Mouse (Mus musculus) embryo, embryonic 11.5 days (tissue): ENCODE data around the gene Trak2.
A peak's percentile ranks its signal among the peaks of the same experiment; 100 is the strongest.
"Not testable (repeated sequence)": the region's sequence is repeated elsewhere in the genome, so short reads cannot be mapped to it uniquely, and the experiment has no call there.

Source experiments
- DNase-seq: peaks from one replicate; pipeline ENCODE4 v3.0.0-alpha.2; 2012; ENCODE audit warnings: low read depth, low spot score

The Trak2 gene

DNA sequence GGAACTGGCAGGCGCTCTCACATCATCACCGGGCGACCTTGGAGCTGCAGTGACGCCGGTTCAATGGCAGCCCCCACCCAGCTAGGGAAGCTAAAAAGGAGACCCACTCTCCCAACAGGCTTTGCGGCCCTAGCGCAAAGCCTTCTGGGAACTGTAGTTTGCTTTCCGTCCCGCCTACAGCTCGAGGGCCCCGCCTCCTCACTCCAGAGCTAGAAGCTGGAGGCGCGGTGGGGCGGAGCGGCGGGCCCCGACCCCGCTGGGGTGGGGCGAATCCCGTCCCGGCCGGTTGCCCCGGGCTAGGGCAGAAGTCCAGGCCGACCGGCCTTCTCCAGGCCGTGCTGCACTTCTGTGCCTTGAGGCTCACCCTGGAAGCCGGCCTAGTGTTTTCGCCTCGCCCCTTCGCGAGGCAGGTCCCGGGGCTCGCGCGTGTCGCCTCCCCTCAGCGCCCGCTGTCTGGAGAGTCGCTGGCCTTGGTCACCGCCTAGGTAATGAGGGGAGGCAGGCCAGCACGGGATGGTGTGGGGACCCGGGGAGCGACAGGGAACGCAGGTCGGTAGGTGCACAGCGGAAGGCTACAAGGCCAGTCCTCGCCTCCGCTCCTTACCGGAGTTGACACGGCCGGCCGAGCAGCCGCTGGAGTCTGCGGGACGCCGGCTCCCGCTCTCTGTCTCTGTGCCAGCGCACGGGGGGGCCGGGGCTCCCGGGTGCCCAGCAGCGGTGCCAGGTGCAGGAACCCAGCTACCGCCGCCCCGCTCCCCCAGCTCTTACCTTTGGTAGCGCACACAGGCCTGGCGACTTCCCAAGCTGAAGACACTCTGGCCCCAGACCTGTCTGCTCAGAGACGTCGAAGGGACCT, at the start of gene Trak2, which contains the start of gene Stradb:
Gene Trak2 (minus strand): TSS at position 65 of the 856 bp plus-strand sequence.
Gene Stradb (plus strand): TSS at position 157 of the 856 bp plus-strand sequence.
- peak; percentile 92 for DNase-seq

DNA sequence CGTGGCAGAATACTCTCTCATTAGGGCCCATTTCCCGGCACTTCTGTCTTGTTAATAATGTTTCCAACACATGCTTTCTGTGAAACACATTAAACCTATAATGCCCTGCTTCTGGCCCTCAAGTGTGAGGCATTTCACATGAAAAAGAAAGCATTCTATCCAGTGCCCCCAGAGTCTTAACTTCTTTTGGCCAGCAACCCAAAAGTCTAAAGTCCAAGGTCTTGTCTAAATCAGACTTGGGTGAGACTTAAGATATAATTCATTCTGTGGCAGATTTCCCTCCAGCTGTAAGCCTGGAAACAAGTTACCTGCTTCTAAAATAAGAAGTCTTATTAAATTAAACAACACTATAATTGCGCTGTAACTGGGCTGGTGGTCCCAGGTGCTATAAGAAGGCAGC, 48.3 kb upstream of the Trak2 start:
- DNase-seq = no peak

DNA sequence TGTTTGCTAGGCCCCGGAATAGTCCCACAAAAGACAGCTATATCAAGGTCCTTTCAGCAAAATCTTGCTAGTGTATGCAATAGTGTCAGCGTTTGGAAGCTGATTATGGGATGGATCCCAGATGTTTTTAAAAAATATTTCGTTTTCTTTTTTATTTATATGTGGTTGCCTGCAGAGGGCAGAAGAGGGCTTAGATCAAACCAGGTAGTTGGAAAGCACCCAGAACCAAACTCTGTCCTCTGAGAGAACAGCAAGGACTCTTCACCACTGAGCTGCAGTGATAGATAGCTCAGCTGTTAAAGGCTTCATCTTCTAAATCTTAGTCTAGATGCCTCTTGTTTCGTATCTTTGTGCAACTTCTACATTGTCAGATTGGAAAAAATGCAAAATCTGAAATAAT, 36.0 kb upstream of the Trak2 start:
- peak; percentile 8 for DNase-seq

DNA sequence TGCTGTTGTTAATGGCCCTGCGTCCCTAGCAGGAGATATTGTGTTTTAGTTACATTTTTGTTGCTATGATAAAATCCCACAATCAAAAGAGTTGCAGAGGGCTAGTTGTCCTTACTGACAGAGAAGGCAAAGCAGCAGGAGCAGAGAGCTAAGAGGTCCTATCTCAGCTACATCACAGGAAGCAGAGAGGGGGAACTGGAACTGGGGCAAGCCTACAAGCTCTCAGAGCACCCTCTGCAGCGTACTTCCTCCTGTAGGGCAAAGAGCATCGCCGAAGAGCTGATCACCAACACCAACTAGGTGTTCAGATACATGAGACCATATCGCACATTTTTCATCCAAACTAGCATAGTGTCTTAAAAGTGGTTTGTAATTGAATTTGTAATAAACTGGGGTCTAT, 22.1 kb upstream of the Trak2 start:
- no peak for DNase-seq

DNA sequence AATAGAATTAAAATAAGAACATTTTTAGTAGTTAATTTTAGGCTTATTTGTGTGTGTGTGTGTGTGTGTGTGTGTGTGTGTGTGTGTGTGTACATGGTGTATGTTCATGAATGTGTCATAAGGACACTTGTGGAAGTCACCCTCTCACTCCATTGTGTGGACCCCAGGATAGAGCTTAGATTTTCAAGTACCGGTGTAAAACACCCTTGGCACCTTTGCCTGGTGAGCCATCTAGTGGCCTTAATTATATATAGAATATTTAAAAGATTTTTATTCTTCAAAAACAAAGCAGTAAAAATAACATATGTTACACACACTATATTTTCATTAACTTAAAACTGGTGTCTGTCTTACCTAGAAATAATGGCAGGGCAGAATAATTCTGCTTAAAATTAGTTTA, 20.5 kb upstream of the Trak2 start:
- no peak for DNase-seq

DNA sequence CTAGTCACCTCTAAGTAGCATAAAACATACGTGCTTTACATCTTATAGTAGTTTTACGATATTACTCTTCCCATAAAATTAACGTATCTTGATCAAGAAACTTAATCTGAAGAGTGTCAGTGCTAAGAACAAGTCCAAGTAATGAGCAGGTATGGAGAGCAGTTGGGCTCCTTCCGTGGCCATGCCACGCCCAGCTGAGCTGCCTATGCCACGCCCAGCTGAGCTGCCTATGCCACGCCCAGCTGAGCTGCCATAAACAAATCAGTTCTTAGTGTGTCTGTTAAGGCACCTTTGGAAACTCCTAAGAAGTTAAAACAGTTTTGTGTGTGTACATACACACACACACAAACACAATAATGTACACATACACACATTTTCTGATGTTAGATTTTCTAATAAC, 19.9 kb upstream of the Trak2 start:
- DNase-seq = no peak

DNA sequence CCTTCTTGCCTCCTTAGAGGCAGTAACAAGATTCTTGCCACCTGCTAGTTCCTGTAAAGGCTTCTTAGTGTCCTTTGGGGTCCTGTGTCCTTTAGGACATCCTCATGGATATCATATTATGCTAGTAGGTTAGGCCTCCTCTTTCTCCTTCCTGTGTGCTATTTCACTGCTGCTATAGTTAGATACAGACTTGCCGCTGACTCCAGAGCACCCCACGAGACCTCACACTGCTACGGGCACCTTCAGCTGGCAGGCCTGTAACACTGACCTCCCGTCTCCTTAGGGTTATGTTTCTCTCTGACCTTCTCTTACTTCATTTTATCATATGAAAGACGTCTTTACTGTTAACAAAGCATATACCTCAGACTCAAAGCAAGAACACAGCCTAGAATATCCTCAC, 11.4 kb upstream of the Trak2 start:
- no peak for DNase-seq

DNA sequence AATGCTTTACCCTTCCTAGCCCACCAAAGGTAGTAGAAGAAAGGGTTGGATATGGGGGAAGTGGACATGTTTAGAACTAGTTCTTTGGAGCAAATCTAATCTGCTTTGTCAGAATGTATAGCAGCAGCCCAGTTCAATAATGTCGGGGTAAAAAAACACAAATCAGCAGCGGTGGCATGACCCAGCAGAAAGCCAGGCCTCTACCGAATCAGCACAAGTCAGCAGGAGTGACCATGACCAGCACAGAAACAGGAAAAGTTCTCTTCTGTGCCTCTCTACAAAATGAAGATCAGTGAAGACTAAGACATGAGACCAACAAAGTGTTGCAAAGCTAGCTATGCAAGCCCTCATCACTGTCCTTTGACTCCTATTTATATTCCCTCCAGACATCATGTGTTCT, 9.0 kb upstream of the Trak2 start:
- DNase-seq = no peak

DNA sequence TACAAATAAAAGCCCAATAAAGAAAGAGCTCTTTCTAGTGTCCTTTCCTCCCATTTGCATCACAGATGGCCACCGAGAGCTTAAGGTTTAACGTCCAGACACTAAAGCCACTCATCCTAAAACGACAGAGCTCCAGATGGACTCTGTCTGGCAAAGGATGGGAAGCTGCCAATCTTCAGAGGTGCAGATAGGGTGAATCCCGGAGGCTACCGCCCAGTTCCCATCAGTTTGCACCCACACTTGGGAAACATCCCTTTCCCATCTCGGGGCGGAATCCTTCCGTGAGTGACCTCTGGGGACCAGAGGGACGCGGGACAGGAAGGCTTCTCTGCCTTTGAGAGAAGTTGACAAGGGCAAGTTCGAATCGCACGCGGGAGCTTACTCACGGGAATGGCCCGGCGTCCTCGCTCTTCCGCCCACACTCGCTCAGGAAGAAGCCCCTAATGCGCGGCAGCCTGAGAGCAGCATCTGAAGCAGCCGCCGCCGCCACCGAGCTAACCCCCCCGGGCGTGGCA, 322 bp downstream of the Trak2 start:
- DNase-seq = no peak

DNA sequence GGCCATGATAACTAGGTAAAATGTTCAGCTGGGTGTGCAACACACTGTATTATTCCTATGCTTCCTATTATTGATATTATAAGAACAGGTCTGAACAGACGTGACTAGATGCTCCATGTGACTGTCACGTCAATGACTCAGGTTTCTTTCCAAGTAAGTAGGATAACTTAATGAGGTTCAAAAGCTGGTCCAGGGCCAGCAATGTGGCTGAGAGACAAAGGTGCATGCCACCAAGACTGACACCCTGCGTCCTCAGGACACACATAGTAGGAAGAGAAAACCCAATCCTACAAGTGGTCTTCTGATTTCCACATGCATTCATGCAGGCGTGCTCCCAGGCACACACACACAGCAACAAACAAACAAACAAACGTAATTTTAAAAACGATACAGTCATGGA, 2.1 kb downstream of the Trak2 start:
- DNase-seq = no peak

DNA sequence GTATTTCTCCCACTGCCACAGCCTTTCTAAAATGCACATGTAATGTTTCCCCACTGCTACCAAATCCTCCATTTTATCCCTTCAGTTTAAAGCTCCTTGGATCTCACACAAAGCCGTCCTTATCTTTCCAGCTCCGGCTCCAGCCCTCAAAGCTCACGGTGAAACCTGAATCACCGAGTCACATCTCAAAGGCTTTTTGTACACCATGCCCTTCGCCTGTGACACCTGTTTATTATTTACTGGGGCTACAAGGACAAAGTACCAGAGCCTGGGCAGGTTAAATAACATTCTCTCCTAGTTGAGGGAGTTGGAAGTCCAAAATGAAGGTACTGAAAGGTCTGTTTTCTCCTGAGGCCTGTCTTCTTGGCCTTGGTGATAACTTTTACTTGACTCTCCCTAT, 3.2 kb downstream of the Trak2 start:
- no peak for DNase-seq

DNA sequence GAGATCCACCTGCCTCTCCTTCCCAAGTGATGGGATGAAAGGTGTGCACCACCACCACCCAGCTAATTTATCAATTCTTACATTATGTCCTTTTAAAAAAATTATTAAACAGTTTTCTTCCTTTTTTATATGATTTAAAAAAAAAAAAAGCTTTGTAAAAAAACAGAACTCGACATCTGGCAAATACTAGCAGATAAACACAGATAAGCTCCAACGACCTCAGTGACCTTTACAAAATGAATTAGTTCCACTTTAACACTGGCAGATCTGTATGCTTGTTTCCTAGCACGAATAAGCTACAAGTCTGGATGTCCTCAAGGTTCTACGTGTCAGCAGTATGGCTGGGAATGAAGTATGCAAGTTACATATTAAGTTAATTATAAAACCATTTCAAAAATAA, 5.7 kb downstream of the Trak2 start:
- DNase-seq = no peak

DNA sequence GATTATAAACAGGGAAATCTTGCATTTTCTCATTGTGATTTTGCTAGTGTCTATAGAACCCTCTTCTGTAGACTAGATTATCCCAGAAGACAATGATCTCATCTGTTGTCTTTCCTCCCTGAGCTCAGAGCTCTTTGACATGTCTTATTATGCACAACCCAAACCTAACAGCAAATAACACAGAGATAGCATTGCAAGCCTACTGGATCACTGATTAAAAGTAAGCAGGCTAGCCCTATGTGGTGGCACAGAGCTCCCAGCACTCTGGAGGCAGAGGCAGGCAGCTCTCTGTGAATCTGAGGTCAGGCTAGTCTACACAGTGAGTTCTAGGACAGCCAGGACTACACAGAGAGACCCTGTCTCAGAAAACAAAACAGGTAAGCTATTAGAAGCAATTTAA, 10.4 kb downstream of the Trak2 start:
- no peak for DNase-seq

DNA sequence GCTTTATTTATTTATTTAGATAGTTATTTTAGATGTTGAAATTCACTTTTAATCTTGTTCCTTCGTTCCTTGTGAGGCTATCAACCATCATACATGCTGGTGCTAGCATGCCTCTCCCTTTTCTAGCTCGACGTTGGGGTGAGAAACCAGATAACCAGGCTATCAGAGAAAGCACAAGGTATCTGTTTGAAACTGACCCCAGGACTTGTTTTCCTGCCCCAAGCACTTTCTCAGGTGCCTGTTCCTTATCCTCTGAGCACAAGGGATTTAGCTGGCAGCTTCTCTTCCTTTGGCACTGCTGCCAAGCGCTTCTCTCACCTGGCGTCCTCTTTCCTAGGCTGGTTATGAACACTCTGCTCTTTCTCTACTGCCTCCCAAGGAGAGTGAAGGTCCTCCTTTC, 10.8 kb downstream of the Trak2 start:
- no peak for DNase-seq

DNA sequence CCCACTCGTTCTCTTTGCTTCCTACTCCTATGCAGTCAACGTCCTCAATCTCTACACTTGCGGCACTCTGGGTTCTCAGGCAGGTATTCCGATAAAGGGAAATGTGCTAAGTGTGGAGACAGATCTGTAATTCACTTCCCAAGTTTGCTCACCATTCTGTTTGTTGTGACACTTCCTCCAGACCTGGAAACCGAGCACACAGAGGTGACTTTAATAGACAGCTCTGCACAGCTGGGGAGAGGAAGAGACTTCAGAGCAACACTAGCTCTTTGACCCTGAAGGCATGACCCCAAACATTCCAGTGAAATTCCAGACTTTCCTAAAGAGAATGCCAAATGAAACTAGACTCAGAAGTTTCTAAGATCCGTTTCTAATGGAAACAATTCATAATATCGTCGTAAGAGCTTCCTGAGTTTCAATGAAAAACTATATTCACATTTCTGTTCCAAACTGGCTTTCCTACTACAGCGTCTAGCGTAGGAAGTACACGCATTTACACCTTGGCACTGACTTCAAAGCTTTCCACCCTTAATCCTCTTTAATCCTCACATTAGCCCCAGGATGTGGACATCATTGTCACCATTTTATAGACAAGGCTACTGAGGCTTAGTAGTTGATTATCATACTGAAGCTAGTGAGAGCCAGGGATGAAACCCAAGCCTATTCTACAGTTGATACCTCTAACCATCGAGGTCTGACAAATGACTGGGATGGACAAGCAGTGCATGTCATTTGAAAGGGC, 11.9 kb downstream of the Trak2 start:
- no peak for DNase-seq

DNA sequence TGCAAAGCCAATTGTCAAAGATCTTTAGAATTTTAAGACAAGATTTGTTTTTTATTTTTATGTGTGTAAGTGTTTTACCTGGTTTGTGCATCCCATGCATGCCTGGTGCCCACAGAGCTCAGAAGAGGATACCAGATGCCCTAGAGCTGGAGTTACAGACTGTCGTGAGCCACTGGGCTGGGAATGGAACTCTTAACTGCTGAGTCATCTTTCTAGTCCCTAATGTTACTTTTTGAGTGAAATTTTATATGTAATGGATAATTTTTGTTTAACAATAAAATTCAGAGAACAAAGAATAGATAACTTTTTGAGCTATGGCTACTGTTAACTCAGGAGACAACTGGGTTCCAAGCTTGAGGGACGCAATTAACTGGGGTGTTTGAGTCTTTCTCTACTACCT, 13.5 kb downstream of the Trak2 start:
- no peak for DNase-seq

DNA sequence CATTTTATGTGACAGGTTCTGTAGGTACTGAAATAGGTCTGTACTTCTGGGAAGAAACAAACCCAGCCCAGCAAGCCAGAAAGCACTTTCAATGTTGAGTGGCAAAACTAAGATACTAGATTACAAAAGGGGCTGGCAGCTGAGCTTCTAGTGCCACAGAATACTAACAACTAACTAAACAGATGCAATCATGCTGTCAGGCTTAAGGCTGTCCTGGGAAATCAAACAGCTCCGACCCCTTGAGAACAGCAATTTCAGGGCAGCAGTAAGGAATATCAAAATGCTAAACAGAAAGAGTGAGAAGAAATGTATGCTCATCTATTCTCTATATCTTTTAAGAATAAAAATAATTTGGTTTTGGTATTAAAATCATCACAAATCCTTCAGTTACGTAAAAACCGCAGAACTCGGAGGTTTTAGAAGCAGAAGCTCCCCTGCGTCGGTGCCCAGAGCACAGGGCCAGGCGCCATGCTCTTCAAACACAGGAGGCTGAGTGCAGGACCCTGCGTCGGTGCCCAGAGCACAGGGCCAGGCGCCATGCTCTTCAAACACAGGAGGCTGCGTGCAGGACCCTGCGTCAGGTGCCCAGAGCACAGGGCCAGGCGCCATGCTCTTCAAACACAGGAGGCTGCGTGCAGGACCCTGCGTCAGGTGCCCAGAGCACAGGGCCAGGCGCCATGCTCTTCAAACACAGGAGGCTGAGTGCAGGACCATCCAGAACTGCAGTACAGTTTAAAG, 14.3 kb downstream of the Trak2 start:
- DNase-seq = not testable (repeated sequence)

DNA sequence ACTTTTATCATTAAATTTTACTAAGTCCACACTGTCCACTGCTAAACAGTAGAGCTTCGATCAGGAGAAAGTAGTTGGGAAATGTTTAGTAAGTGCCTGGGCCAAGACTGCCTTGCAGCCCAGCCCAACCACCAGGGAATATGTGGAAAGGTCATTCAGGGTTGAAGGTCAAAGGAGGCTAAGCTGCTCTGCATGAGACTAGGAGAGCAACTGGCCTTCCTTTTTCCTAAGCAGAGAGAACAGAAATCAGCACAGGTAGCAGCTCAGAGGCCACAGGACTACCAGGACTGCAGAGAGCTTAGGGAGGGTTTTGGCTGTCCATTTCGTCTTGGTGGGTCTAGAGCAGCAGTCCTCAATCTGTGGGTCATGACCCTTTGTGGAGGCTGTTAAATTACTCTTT, 15.3 kb downstream of the Trak2 start:
- DNase-seq = no peak

DNA sequence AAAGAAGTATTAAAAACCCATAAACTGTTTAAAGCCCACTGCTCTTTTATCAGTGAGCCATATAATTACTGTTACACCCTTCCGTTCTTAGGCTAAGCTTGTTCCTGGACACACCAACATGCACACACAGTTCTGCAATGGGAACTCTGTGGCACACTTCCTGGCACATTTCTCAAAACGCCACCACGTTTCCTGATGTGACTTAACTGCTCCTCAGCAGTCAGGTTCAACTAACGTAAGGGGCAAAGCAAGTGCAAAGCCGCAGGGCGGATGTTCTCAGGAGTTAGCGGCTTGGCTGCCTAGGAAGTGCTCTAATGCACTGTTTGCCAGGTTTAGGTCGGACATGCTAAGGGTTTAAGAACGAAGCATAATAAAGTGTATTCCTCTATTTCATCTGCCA, 17.0 kb downstream of the Trak2 start:
- no peak for DNase-seq

DNA sequence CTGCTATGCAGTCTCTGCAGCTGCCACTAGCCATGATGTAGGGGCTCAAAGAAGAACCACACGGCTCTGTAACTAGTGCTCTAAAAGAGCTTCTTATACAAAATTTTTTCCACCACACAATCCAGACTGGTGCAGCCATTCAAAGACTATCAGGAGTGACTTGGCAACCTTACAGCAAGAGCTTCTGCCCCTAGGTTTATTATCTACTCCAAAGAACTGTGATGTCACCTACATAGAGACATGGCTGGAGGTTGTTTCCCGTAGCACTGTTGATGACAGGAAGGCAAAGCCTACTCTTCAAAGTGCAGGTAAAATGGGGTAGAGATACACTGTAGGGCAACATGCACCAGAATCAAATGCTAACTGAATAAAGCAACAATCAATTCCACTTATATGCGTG, 17.5 kb downstream of the Trak2 start:
- DNase-seq = no peak

DNA sequence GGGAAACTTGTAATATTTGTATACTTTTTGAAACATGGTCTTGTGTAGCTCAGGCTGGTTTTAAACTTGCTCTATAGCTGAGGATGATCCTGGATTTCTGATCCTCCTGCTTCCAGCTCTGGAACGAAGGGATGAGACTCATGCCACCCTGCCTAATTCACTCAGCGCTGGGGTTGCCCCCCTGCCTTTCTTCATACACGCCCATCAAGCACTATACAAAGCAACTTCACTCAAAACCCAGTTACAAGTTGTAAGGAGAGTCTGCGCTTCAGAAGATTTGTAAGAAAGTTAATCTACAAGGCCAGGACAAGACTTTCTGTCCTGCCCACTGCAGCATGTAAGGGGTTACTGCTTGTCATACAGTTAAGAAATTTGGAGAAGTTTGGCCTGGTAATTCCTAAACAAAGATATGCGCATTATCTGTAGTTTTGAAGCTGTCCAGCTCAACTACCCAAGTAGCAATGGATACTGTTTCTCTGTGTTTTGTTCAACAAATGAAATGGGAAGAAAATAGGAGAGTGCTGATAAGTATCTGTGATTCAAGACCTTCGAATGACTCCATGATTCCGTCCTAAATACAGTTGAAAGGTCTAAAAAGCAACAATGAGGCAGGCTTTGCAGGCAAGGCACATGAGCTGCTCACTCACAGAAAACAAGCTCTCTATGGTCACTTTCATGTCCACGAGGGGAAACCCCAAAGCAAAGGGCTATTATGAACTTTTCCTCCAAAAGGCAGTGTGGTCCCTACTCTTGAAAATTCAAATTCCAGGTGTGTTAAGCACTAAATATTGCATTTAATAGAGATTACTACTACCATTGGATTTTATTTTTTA, 18.4 kb downstream of the Trak2 start:
- no peak for DNase-seq
